Mouse (Mus musculus) ES-E14 (cell line): Measurements from ENCODE around the gene Gpr146. TPM values are rescaled to one million over a fixed set of nuclear protein-coding genes. Genes with fewer than 3 reads are reported as not detected.

ENCODE experiments used
- DNase-seq: peaks from one replicate; pipeline ENCODE4 v3.0.0-alpha.2; 2013; ENCODE audit warnings: low read depth, low spot score
- H3K27ac ChIP-seq: 2 replicates; pipeline ENCODE4 v1.5.1; 2012; ENCODE audit warnings: low read depth, mild to moderate bottlenecking, low read length, moderate library complexity, mixed read lengths; ENCODE audit not compliant: poor library complexity, insufficient read depth, severe bottlenecking
- H3K36me3 ChIP-seq: 2 replicates; pipeline ENCODE4 v1.6.1; 2012; ENCODE audit warnings: mild to moderate bottlenecking, low read length, moderate library complexity, mixed read lengths; ENCODE audit not compliant: control insufficient read depth, poor library complexity, insufficient read depth, severe bottlenecking
- H3K4me1 ChIP-seq, 2 experiments: fragments of 150-350 bp in 1 of 2; sonication (generic) in 1 of 2; 2 replicates each; pipeline ENCODE4 v1.6.1; 2012; ENCODE audit warnings: low read length in 2 of 2, mild to moderate bottlenecking in 1 of 2, mixed read lengths in 1 of 2; ENCODE audit not compliant: control insufficient read depth in 2 of 2, insufficient read depth in 2 of 2, poor library complexity in 1 of 2
- H3K4me3 ChIP-seq, 2 experiments: fragments of 150-350 bp in 1 of 2; sonication (generic) in 1 of 2; 2 replicates each; pipeline ENCODE4 v1.5.1; 2012; ENCODE audit warnings: low read length in 2 of 2, low read depth in 1 of 2, mild to moderate bottlenecking in 1 of 2, mixed read lengths in 1 of 2; ENCODE audit not compliant: insufficient read depth in 1 of 2, poor library complexity in 1 of 2, severe bottlenecking in 1 of 2
- H3K9ac ChIP-seq: 2 replicates; pipeline ENCODE4 v1.6.1; 2012; ENCODE audit warnings: low read depth, mild to moderate bottlenecking, low read length, mixed read lengths; ENCODE audit not compliant: poor library complexity, insufficient read depth, severe bottlenecking
- H3K9me3 ChIP-seq: fragments of 150-350 bp; sonication (generic); 2 replicates; pipeline ENCODE4 v1.6.1; 2012; ENCODE audit warnings: low read depth, mild to moderate bottlenecking, low read length; ENCODE audit not compliant: control insufficient read depth, insufficient read depth
- CHD2 ChIP-seq: IDR thresholded peaks from 2 replicates; pipeline ENCODE4 v1.6.1; 2014; ENCODE audit warnings: mild to moderate bottlenecking, low read depth, low read length, inconsistent platforms
- HCFC1 ChIP-seq: IDR thresholded peaks from 2 replicates; pipeline ENCODE4 v1.6.1; 2012; ENCODE audit warnings: low read length, inconsistent platforms, borderline replicate concordance; ENCODE audit not compliant: insufficient read depth
- MAFK ChIP-seq: IDR thresholded peaks from 2 replicates; pipeline ENCODE4 v1.6.1; 2014; ENCODE audit warnings: mild to moderate bottlenecking, low read depth, low read length, inconsistent platforms; ENCODE audit not compliant: insufficient read depth
- ZC3H11A ChIP-seq: IDR thresholded peaks from 2 replicates; pipeline ENCODE4 v1.6.1; 2012; ENCODE audit warnings: low read depth, mild to moderate bottlenecking, inconsistent platforms, low read length, borderline replicate concordance
- ZNF384 ChIP-seq: IDR thresholded peaks from 2 replicates; pipeline ENCODE4 v1.6.1; 2012; ENCODE audit warnings: low read depth, low read length, inconsistent platforms
- in situ Hi-C, 2 experiments: fragments of 600-800 bp; cut with MboI; formaldehyde crosslinking; loops; one replicate each; pipeline ENCODE4 v1.15.1; 2025; ENCODE audit warnings: low sequenced_read_pairs in 2 of 2, inconsistent platforms in 1 of 2; ENCODE audit not compliant: unreplicated experiment in 2 of 2
- total RNA-seq: library from RNA; depleted of rRNA; stranded (reverse); fragments of 300-350 nt; gene quantifications from 2 replicates; pipeline ENCODE4 v1.2.3, GENCODE M21; 2012

The Gpr146 gene
- total RNA-seq, 1 experiment: 1.1 TPM

DNA sequence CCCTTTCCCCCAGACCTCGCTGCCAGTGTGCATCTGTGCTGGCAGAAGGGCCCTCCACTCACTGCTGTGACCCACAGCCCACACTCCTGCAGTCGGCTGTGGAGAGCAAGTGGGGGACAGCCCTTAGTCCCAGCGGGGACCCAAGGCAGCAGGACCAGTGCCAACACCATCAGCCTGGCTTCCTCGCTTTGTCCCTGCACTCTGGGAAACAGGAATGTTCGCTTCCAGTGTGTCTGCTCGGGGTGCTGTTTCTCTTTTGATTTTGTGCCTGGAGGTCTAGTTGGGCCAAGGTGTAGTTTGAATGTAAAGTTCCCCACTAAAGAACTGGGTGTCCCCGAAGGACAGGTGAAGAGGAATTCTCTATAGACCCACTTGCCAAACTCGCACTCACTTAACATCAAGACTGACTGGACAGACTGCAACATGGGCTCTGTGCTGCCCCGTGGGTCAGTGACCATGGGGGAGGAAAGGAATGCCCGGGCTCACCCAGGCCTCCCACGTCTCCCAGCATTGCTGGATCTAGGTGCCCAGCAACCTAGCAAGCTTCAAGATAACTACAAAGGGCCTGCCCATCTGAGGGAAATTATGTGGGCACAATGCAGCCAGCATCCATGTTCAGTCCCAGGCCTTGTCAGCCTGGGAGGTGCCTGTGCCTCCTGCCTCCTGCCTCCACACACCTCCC lies 14.0 kb downstream of the Gpr146 start:
- no peak overlapping the region for H3K4me3 ChIP-seq
- H3K9me3 ChIP-seq: no peaks in the 10 kb centered on the region
- no peak for DNase-seq
- in situ Hi-C loops: no loop called here
- peaks cover 0 to 4% of the 10 kb centered on the region in 2 experiments; a peak in 1 of 4 replicates for H3K4me1 ChIP-seq
- no peak overlapping the region for H3K27ac ChIP-seq
- H3K9ac ChIP-seq: peak overlapping the region; percentile 52
- H3K36me3 ChIP-seq: no peaks in the 10 kb centered on the region; the same call in 1 of the 2 replicates
- no peak for TF ChIP-seq HCFC1
- TF ChIP-seq ZNF384: no peak
- no peak for TF ChIP-seq ZC3H11A
- TF ChIP-seq MAFK: no peak
- no peak for TF ChIP-seq CHD2

DNA sequence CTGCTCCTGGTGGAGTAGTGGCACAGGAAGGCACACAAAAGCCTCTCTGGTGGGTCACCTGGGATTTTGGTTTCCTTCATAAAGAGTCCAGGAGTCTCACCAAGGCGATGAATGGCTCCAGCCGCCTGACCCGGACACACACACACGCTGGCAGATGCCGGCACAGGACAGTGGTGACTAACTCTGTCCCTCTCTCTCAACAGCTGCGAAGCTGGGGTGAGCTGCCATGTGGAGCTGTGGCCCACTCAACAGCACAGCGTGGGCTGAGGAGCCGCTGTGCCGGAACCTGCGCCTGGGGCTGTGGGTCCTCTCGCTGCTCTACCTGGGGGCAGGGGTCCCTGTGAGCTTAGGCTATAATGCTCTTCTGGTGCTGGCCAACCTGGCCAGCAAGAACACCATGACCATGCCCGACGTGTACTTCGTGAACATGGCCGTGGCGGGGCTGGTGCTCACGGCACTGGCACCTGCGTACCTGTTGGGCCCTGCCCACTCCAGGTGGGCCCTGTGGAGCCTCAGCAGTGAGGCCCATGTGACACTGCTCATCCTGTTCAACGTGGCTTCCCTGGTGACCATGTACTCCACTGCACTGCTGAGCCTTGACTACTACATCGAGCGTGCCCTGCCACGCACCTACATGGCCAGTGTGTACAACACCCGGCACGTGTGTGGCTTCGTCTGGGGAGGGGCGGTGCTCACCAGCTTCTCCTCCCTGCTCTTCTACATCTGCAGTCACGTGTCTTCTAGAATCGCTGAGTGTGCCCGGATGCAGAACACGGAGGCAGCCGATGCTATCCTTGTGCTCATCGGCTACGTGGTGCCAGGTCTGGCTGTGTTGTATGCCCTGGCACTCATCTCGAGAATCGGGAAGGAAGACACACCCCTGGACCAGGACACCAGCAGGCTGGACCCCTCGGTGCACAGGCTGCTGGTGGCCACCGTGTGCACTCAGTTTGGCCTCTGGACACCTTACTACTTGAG lies 15.0 kb downstream of the Gpr146 start:
- Histone ChIP-seq H3K36me3 (no peaks in the 10 kb centered on the region; the same call in 1 of the 2 replicates), H3K4me1 (peaks cover 0 to 4% of the 10 kb centered on the region in 2 experiments; a peak in 1 of 4 replicates), H3K27ac (no peak overlapping the region), H3K9me3 (no peaks in the 10 kb centered on the region), H3K9ac (no peak overlapping the region), H3K4me3 (no peak overlapping the region)
- DNase-seq: no peak
- TF ChIP-seq MAFK: no peak
- no peak for TF ChIP-seq ZNF384
- no peak for TF ChIP-seq CHD2
- TF ChIP-seq HCFC1: no peak
- no peak for TF ChIP-seq ZC3H11A
- in situ Hi-C loops: no loop called here

DNA sequence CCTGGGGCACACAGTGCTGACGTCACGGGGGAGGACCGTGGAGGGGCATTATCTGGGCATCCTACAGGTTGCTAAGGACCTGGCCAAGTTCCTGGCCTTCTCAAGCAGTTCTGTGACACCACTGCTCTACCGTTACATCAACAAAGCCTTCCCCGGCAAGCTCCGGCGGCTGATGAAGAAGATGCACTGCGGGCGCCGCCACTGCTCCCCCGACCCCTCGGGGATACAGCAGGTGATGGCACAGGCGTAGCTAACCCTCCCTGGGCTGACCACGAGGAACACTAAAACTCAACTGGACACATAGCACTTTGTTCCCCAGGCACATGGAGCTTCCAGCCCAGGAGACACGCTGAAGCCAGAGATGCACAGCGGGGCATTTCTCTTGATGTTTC lies 15.7 kb downstream of the Gpr146 start:
- in situ Hi-C loops: no loop called here
- H3K4me3 ChIP-seq: no peak overlapping the region
- no peak overlapping the region for H3K9ac ChIP-seq
- peaks cover 0 to 4% of the 10 kb centered on the region in 2 experiments; a peak in 1 of 4 replicates for H3K4me1 ChIP-seq
- H3K27ac ChIP-seq: no peak overlapping the region
- no peaks in the 10 kb centered on the region for H3K9me3 ChIP-seq
- DNase-seq: no peak
- no peaks in the 10 kb centered on the region; the same call in 1 of the 2 replicates for H3K36me3 ChIP-seq
- TF ChIP-seq MAFK (no peak), ZC3H11A (no peak), ZNF384 (no peak), CHD2 (no peak), HCFC1 (no peak)

DNA sequence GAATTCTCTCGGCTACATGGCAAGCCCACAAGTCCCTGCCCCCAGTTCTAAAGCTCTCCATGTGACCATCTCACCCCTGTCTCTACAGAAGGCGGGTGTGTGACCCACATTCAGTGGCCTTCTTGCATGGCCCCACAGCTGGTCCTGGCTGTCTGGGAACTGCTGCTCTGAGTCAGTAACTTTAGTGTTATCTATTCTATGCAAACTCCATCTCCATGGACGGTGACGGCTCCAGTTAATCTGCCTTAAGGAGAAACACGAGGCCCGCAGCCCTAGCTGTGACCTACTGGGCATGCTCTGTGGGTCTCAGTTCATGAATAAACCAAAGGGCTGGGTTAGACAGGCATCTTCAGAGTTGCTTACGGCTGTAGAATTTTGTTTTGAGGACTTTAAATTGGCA lies 16.9 kb downstream of the Gpr146 start:
- H3K4me3 ChIP-seq: no peak overlapping the region
- no peaks in the 10 kb centered on the region for H3K9me3 ChIP-seq
- H3K27ac ChIP-seq: no peak overlapping the region
- in situ Hi-C loops: no loop called here
- H3K36me3 ChIP-seq: no peaks in the 10 kb centered on the region; the same call in 1 of the 2 replicates
- TF ChIP-seq MAFK (no peak), ZNF384 (no peak), HCFC1 (no peak), CHD2 (no peak), ZC3H11A (no peak)
- DNase-seq: no peak
- H3K9ac ChIP-seq: no peak overlapping the region
- peaks cover 0 to 4% of the 10 kb centered on the region in 2 experiments; a peak in 1 of 4 replicates for H3K4me1 ChIP-seq
